Mouse (Mus musculus): Measurements from ENCODE around the gene Slc29a2. TPM values are rescaled to one million over a fixed set of nuclear protein-coding genes. Genes with fewer than 3 reads are reported as not detected.

Slc29a2 gene
- polyA plus RNA-seq, 1 experiment from 2014 or later = 4.9 TPM

- peak within 1 kb of the TSS; percentile 98 for H3K4me2 ChIP-seq (ENCODE audit: low read length)
- under 1% methylated on average over 39 of the region's 44 CpGs for WGBS
- peak; percentile 59 for TF ChIP-seq CTCF (IDR thresholded peaks at IDR 0.05; ENCODE audit: low read depth)
- peaks cover 23% of the 10 kb centered on the region for H3K4me1 ChIP-seq (replicated peaks; ENCODE audit: insufficient read depth, low read length)
- H3K9ac ChIP-seq (ENCODE audit: low read depth, low read length) = peak within 1 kb of the TSS; percentile 90
- H3K27ac ChIP-seq = peak within 1 kb of the TSS; percentile 64
- peak; percentile 87 for ATAC-seq (replicated peaks; ENCODE audit: low FRiP score, low read depth)
- peak within 1 kb of the TSS; percentile 79 for H3K4me3 ChIP-seq (replicated peaks; ENCODE audit: low read depth, low read length)
- no peaks in the 10 kb centered on the region for H3K27me3 ChIP-seq (ENCODE audit: insufficient read depth, low read length)
- H3K36me3 ChIP-seq (ENCODE audit: insufficient read depth, low read length) = no peaks in the 10 kb centered on the region
- peak; percentile 96 for DNase-seq (ENCODE audit: low spot score)
- no peaks in the 10 kb centered on the region for H3K9me3 ChIP-seq (replicated peaks; ENCODE audit: low read length)
Observed at GRCm38 (mm10) chr19:5038709-5039156, 15.1 kb downstream of the Slc29a2 start, which contains the start of the genes B4gat1 and AC124502.3. B4gat1 (plus strand) TSS chr19:5038826. AC124502.3 (plus strand) TSS chr19:5038891.

GRCm38 (mm10) chr19:5039301-5040114, 15.8 kb downstream of the Slc29a2 start:
- H3K27ac ChIP-seq = peak overlapping the region; percentile 64; the same call in 1 of the 2 replicates
- no peaks in the 10 kb centered on the region for H3K9me3 ChIP-seq (replicated peaks; ENCODE audit: low read length)
- H3K4me2 ChIP-seq (ENCODE audit: low read length) = peak overlapping the region; percentile 98
- ATAC-seq (replicated peaks; ENCODE audit: low FRiP score, low read depth) = peak; percentile 5; the same call in 1 of the 2 replicates
- peaks cover 23% of the 10 kb centered on the region for H3K4me1 ChIP-seq (replicated peaks; ENCODE audit: insufficient read depth, low read length)
- H3K27me3 ChIP-seq (ENCODE audit: insufficient read depth, low read length) = no peaks in the 10 kb centered on the region
- peak overlapping the region; percentile 79 for H3K4me3 ChIP-seq (replicated peaks; ENCODE audit: low read depth, low read length)
- H3K9ac ChIP-seq (ENCODE audit: low read depth, low read length) = peak overlapping the region; percentile 90
- 0 out of 2 replicates have a peak, but pooled peaks cover 2% of the 10 kb centered on the region for H3K36me3 ChIP-seq (ENCODE audit: insufficient read depth, low read length)
- WGBS = 9% methylated on average over 41 of the region's 41 CpGs
- no peak for TF ChIP-seq CTCF (IDR thresholded peaks at IDR 0.05; ENCODE audit: low read depth)
- peak; percentile 15 for DNase-seq (ENCODE audit: low spot score)

- ATAC-seq (replicated peaks; ENCODE audit: low FRiP score, low read depth) (peak; percentile 78), DNase-seq (ENCODE audit: low spot score) (peak; percentile 94)
- peak within 1 kb of the TSS; percentile 98 for H3K4me2 ChIP-seq (ENCODE audit: low read length)
- 0 out of 2 replicates have a peak, but pooled peaks cover 3% of the 10 kb centered on the region for H3K36me3 ChIP-seq (ENCODE audit: insufficient read depth, low read length)
- no peaks in the 10 kb centered on the region for H3K9me3 ChIP-seq (replicated peaks; ENCODE audit: low read length)
- 5% methylated on average over 40 of the region's 40 CpGs for WGBS
- H3K27me3 ChIP-seq (ENCODE audit: insufficient read depth, low read length) = no peaks in the 10 kb centered on the region
- peak within 1 kb of the TSS; percentile 79 for H3K4me3 ChIP-seq (replicated peaks; ENCODE audit: low read depth, low read length)
- peak within 1 kb of the TSS; percentile 78 for H3K9ac ChIP-seq (ENCODE audit: low read depth, low read length)
- TF ChIP-seq CTCF (IDR thresholded peaks at IDR 0.05; ENCODE audit: low read depth) = no peak
- H3K4me1 ChIP-seq (replicated peaks; ENCODE audit: insufficient read depth, low read length) = peaks cover 23% of the 10 kb centered on the region
- H3K27ac ChIP-seq = peak within 1 kb of the TSS; percentile 80; the same call in 1 of the 2 replicates
Observed at GRCm38 (mm10) chr19:5040862-5041523, 17.3 kb downstream of the Slc29a2 start, which contains the start of gene Brms1. Brms1 (plus strand) TSS chr19:5041354.

GRCm38 (mm10) chr19:5041588-5041987, 17.9 kb downstream of the Slc29a2 start:
- no peak for DNase-seq (ENCODE audit: low spot score)
- H3K27ac ChIP-seq = peak overlapping the region; percentile 80; the same call in 1 of the 2 replicates
- H3K4me3 ChIP-seq (replicated peaks; ENCODE audit: low read depth, low read length) = peak overlapping the region; percentile 79
- 0 out of 2 replicates have a peak, but pooled peaks cover 9% of the 10 kb centered on the region for H3K36me3 ChIP-seq (ENCODE audit: insufficient read depth, low read length)
- TF ChIP-seq CTCF (IDR thresholded peaks at IDR 0.05; ENCODE audit: low read depth) = no peak
- no peaks in the 10 kb centered on the region for H3K27me3 ChIP-seq (ENCODE audit: insufficient read depth, low read length)
- peak overlapping the region; percentile 78 for H3K9ac ChIP-seq (ENCODE audit: low read depth, low read length)
- H3K4me2 ChIP-seq (ENCODE audit: low read length) = peak overlapping the region; percentile 98
- ATAC-seq (replicated peaks; ENCODE audit: low FRiP score, low read depth) = no peak; the same call in 1 of the 2 replicates
- no peaks in the 10 kb centered on the region for H3K9me3 ChIP-seq (replicated peaks; ENCODE audit: low read length)
- WGBS = 2% methylated on average over 16 of the region's 16 CpGs
- H3K4me1 ChIP-seq (replicated peaks; ENCODE audit: insufficient read depth, low read length) = peaks cover 23% of the 10 kb centered on the region

GRCm38 (mm10) chr19:5045531-5045930, 21.9 kb downstream of the Slc29a2 start:
- Histone ChIP-seq H3K4me3 (replicated peaks; ENCODE audit: low read depth, low read length) (no peak overlapping the region), H3K9me3 (replicated peaks; ENCODE audit: low read length) (no peaks in the 10 kb centered on the region), H3K9ac (ENCODE audit: low read depth, low read length) (no peak overlapping the region), H3K27me3 (ENCODE audit: insufficient read depth, low read length) (no peaks in the 10 kb centered on the region), H3K4me2 (ENCODE audit: low read length) (no peak overlapping the region), H3K27ac (no peak overlapping the region), H3K36me3 (ENCODE audit: insufficient read depth, low read length) (0 out of 2 replicates have a peak, but pooled peaks cover 24% of the 10 kb centered on the region), H3K4me1 (replicated peaks; ENCODE audit: insufficient read depth, low read length) (peaks cover 12% of the 10 kb centered on the region)
- DNase-seq (ENCODE audit: low spot score) = no peak
- 82% methylated on average over 4 of the region's 4 CpGs for WGBS
- no peak for ATAC-seq (replicated peaks; ENCODE audit: low FRiP score, low read depth)
- TF ChIP-seq CTCF (IDR thresholded peaks at IDR 0.05; ENCODE audit: low read depth) = no peak
